Mouse (Mus musculus): ENCODE results near the gene Zbtb5.

DNA sequence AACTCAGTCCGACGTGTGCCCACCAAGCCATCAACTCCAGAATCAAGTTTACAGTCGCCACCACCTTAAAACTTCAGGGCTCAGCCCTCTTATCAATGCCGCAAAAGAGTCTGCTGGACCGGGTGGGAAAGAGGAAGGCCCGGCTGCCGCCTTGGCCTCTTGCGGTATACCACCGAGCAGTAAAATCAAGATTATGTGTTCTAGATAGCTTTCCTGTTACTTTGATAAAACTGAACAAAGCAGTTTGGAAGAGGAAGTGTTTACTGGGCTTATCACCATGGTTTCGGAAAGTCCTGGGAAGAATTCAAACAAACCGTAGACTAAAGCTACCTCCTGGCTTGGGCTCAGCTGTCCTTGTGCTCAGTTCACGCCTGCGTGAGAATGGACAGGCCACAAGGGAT is 819 bp upstream of the Zbtb5 start:
- TF ChIP-seq POLR2A (IDR thresholded peaks at IDR 0.05; ENCODE audit: control insufficient read depth, extremely low read depth, insufficient read depth, low read length, poor library complexity): no peak; the same call in 1 of the 2 replicates
- no peak for TF ChIP-seq CTCF (IDR thresholded peaks at IDR 0.05; ENCODE audit: borderline replicate concordance, control insufficient read depth, extremely low read depth, insufficient read depth, low read length, poor library complexity)

Measured in thymus, adult 2 months (tissue).